Mouse (Mus musculus) left cerebral cortex, postnatal 10 days (tissue): Measurements from ENCODE around the gene Trp53. TPM values are rescaled to one million over a fixed set of nuclear protein-coding genes. Genes with fewer than 3 reads are reported as not detected.

Experiments used
- DNase-seq, 2 experiments: peaks; one replicate each; pipeline ENCODE4 v3.0.0; 2021 to 2022; ENCODE audit warnings: low spot score in 2 of 2, mixed read lengths in 1 of 2; ENCODE audit errors: extremely low spot score in 1 of 2
- intact Hi-C: fragments of 180-260 bp; cut with DNase I; formaldehyde crosslinking; loops from one replicate; pipeline ENCODE4 v1.15.1; 2025
- total RNA-seq, 2 experiments: library from RNA; stranded (reverse); gene quantifications; 2 replicates each; pipeline ENCODE4 v1.2.3; 2021

Gene Trp53
- total RNA-seq, 2 experiments from 2014 or later, result 20.5 to 26.1 TPM

- DNase-seq, result no peak
- intact Hi-C loops, result no loop called here
Measured at GRCm38 (mm10) chr11:69589207-69589834, 9.2 kb downstream of the Trp53 start.

- intact Hi-C loops, result no loop called here
- no peak for DNase-seq
Measured at GRCm38 (mm10) chr11:69590622-69591021, 10.5 kb downstream of the Trp53 start.

- DNase-seq, result no peak
- intact Hi-C loops, result no loop called here
Measured at GRCm38 (mm10) chr11:69591424-69591823, 11.3 kb downstream of the Trp53 start.

DNA sequence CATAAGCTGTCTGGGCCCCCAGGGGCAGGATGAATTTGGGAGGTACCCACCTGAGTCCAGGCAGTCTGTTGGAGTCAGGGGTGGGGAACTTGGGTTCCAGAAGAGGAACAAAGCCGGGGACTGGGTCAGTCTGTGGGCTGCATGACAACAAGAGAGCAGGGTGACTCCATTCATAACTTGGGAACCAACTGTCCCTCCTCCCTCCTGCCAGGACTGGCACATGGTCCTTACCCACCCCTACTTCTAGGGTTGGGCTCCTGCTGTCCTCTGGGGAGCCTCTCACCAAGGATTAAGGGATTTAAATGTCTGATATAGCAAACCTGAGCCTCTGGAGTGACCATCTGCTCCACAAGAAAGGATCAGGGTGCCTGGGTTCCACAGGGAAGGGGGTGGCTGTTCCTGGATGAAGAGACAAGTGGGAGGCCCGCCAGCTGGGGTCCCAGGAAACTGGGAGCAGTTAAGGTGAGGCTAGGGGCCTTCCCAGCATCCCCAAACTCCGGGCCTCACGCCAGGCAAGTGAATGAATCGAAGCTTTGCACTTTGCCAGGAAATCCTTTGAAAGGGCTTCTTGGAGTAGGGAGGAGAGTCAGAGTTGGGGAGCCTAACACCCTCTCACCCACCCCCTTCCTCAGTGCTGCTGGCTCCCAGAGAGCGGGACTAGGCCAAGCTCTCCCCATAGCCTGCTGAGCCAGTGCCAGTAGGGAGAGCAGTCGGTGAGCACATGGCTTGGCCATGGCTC lies 11.9 kb downstream of the Trp53 start:
- intact Hi-C loops, result no loop called here
- DNase-seq, result peak; percentile 85

DNA sequence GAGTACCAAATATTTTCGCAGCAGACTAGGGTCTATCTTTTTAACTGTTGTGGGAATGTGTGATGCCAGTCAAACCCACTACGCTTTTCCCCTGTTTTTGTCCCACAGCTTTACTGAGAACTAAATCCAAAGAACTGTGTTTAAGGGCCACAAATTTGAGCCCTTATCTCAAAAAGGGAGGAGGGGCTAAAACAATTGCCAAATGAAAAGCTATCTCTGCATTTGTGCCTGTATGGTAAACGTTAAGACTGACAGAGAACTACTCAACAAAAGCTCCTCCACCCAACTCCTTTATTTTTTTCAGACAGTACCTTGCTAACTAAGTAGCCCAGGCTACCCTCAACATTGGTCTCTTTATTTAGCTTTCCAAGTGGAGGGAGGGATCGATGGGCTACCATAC lies 12.6 kb downstream of the Trp53 start:
- intact Hi-C loops, result no loop called here
- no peak for DNase-seq

DNA sequence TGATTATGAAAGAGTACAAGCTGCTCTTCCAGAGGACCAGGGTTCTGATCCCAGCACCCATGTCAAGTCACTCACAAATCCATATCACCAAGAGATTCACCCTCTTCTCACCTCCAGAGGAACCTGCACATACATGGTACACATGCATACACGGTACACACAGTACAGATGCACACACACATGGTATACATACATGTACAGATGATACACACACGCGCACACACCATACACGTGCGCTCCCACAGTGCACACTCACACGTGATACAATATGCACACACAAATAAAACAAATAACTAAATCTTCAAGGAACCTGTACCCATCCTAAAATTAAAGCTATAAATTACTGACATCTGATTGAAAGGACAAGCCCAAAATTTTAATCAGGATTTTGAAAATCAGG lies 14.7 kb downstream of the Trp53 start:
- DNase-seq, result no peak
- intact Hi-C loops, result no loop called here

DNA sequence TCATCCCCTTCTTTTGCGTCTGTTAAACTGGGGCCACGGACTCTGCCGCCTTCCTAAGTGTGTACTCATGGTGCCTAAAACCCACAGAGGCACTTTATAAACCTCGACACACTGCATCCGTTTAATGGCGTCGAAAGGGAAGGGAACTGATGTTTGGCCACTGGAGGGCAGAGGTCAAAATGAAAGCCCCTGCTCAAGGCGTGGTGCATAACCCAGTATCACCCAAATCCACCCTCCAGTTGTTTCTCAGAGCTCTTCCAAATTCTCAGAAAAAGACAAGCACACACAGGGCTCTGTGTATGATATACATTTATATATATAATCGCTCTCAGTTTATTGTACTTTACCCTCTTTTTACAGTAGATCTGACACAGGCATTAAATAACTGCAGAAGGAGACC lies 19.3 kb downstream of the Trp53 start:
- DNase-seq, result no peak
- intact Hi-C loops, result no loop called here

DNA sequence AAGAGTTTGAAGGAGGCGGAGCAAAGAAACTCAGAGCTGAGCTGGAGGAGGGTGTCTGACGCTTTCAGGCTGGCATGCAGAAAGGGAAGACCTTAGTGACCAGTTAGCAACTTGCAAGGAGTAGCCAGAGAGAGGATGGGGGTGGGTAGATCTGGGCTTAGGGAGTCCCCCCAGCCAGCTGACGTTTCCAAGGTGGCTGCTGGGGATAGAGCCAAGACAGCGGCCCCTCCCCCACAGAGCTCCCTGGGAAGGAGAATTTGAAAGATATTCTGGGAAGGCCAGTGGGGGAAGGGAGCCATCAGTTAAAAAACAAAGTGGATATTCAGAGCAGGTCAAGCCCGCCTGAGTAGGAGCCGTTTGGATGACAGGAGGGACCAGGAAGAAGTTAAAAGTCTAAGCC lies 19.9 kb downstream of the Trp53 start:
- DNase-seq, result peak; percentile 77 to 90
- intact Hi-C loops, result no loop called here

DNA sequence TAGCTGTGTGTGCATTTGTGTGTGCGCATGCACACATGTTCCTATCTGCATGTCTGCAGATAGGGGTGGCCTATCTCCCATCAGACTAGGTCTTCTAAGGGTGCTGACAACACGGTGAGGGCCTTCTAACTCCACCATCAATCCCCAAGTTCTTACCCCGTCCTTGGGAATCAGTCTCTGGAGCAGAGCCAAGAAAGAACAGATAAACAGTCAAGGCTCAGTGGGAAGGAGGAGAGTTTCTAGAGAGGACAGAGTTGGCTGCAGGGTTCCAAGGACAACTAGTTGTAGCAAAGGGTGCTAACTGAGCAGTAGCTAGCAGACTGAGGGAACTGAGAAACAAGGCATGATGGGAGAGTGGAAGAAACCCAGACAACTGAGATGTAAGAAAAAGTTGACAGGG lies 21.6 kb downstream of the Trp53 start:
- intact Hi-C loops, result no loop called here
- no peak for DNase-seq

DNA sequence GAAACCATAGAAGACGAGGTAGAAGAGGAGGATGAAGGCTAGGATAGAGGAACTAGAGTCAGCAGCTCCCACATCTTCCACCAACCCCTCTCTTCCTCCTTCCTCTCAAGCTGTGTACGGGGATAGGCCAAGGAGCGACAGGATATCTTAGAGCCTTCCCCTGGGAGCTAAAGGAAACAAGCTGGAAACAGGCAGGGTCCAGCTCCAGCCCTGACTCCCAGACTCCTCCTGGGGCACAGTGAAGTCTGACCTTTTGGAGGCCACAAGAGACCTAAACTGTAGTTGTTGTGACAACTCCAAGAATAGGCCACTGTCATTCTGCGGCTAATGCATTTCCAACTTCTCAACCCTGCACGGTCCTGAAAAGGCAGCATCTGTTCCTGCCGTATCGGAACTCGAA lies 23.4 kb downstream of the Trp53 start:
- intact Hi-C loops, result no loop called here
- DNase-seq, result no peak

DNA sequence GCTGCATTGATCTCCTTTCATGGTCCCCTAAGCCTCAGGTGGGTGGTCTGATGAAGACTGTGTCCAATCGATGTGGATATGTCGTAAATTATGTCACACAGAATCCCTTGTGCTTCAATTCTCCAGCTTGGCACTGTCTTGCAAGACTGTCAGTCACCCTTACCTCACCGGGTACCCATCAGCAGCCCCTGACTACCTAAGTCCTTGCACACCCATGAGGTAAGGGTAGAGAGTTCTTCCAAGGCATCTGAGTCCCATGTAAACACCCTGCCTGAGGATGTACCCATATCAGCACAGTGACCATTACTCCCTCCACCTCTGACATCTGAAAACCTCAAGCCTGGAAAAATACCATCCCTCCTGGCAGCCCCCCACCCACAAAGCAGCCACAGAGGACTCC lies 24.2 kb downstream of the Trp53 start:
- DNase-seq, result no peak

GRCm38 (mm10) chr11:69604795-69605664 lies 24.9 kb downstream of the Trp53 start:
- intact Hi-C loops, result no loop called here

More for the DNA sequence above, 24.2 kb downstream of the Trp53 start:
- intact Hi-C loops, result no loop called here

DNA sequence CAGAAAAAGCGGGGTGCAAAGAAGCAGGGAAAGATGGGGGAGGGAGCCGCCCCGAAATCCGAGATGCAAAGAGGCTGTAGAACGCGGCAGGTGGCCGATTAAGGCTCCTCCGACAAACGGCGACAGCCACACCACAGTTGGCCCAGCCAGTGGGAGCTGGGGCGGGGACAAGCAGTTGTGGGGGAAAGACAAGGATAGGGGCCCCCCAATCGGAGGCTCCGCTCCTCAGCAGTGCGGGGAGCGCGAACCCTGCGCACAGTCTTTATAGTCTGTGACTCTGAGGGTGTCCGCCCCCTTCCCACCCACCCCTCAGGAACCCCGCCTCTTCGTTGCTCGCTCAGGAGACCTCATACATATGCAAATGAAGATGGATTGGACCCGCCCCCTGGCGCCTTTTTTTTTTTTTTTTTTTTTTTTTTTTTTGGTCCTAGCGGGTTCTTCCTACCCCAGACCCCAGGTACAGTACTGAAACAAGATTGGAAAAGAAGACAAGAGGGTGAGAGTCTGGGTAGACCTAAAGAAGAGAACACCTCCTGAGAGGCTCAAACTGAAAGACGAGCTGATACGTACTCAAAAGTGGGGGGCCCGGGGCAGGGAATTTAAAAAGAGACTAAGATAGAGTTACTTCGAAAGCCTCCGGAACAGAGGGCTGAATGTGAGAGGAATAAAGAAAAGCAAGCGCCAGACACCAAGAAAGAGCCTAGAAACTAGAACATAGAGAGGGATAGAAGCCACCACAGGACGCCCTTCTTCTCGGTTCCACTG lies 25.7 kb downstream of the Trp53 start, which contains the start of gene Atp1b2:
Atp1b2 (minus strand) TSS at position 217 of the 765 bp plus-strand sequence.
- intact Hi-C loops, result no loop called here
- peak; percentile 81 to 91 for DNase-seq

More at GRCm38 (mm10) chr11:69604795-69605664, 24.9 kb downstream of the Trp53 start:
- peak in 1 of 2 experiments; percentile 79 for DNase-seq

DNA sequence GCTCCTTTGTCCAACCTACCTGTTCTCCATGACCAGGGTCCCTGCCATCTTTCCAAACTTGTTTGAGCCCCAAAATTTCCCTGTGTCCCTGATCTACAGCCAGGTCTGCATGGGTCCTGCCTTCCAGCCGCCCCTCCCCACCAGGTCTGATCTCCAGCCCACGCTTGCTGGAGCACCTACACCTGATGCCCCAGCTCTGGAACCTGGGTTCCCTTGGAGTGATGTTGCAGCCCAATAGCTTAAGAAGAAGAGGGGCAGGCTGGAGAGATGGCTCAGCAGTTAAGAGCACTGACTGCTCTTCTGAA lies 26.3 kb downstream of the Trp53 start:
- intact Hi-C loops, result no loop called here

DNA sequence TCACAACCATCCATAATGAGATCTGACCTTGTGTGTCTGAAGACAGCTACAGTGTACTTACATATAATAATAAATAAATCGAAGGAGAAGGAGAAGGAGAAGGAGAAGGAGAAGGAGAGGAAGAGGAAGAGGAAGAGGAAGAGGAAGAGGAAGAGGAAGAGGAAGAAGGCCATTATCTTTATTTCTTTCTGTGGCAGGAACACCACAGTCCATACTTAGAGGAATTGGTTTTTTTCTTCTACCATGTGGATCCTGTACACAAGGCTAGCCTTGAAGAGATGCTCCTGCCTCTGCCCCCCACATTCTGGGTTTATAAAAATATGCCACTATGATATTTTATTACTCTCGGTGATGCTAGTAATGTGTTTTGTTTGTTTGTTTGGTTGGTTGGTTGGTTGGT lies 26.7 kb downstream of the Trp53 start:
- intact Hi-C loops, result no loop called here
- DNase-seq, result no peak

More for the DNA sequence above, 26.3 kb downstream of the Trp53 start:
- no peak for DNase-seq

DNA sequence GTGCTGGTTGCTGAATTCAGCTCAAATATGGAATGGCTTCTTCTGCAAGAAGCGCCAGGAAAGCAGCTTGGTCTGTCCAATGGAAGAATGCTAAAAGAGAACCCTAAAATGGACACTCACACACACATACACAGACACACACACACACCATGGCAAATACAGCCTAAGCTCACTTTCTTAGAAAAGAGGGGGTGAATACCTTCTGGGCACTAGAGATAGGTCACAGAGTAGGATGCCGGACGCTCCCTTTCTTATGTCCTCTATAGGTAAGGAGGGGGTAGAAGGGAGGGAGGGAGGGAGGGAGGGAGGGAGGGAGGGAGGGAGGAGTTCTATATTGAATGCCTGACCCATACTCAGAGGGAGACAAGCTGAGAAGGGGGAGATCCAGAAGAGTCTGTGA lies 28.4 kb downstream of the Trp53 start:
- DNase-seq, result no peak
- intact Hi-C loops, result no loop called here

GRCm38 (mm10) chr11:69609416-69609815 lies 29.3 kb downstream of the Trp53 start:
- DNase-seq, result no peak
- intact Hi-C loops, result no loop called here

DNA sequence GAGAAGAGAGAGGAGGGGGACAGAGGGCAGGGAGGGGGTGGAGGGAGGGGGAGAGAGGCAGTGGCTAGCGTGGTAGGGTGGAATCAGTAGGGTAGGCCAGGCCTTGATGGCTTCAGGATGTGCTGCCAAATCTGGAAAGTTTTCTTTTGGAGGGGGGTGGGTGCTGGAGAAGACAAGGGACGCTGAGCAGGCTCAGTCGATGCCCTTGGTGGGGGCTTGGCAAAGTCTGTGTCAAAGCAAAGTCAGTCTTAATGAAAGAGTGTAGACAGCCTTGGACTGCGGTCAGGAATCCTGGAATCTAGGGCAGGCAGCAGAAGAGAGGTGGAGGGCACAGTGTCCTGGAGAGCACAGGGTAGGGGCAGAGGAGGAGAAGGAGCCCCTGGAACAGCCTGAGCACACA lies 30.7 kb downstream of the Trp53 start:
- DNase-seq, result no peak
- intact Hi-C loops, result no loop called here
